Mouse (Mus musculus) spleen, postnatal 36 days (tissue): ENCODE measurements around the gene Lpcat1.

ENCODE experiments used
- DNase-seq, 2 experiments: peaks; one replicate each; pipeline ENCODE4 v3.0.0; 2022; ENCODE audit warnings: low spot score in 2 of 2, mixed read lengths in 1 of 2

The Lpcat1 gene

DNA sequence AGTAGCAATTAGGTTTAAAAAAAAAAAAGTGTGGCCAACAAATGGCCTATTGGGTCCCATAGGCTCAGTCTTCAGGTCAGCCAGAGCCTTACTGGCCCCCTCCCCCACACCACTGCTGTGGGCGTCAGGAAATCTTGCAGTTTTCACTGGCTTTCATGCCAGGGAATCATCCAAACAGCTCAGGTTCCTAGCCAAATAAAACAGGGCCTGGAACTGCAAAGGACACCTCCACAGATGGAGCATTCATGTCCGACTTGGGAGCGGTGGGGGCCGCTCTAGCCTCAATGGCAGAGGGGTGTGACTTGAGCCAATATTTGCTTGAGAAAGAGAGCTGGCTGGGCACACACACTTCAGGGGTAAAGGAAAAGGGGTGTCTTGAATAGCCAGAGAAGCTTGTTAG is 20.5 kb upstream of the Lpcat1 start:
- DNase-seq: no peak

DNA sequence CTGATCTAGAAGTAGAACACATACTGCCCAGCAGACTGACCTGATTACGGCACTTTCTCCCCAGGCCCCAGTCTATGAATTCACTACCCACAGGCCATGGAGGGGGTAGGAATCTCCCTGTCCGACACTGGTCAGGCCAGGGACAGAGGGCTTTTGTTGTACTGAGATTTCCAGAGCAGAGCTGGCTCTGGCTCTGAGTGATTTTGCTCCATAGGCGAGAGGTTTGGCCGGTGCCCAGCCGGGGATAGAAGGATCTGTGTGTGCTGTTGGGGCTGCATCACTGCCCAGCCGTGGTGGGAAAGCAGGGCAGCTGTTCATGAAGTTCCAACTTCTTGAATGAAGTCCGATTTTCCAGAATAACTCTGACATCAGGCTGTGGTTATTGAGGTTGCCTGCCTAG is 20.1 kb upstream of the Lpcat1 start:
- no peak for DNase-seq

DNA sequence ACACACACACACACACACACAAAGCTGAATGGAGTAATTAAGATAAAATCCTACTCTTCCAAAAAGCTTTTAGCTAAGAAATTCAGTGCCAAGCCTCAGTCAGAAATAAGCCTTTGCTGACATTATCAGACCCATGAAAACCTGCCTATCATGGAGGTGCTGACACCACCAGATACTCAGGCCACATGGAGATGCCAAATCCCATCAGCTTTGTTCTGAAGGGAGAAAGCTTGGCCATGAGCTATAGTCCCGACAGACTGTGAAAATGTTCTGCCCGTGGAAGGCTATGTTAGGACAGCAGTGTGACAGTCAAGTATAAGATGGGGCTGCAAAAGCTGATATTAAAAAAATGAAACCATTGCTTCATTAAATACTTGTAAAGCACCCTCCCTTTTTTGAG is 19.5 kb upstream of the Lpcat1 start:
- DNase-seq: no peak

DNA sequence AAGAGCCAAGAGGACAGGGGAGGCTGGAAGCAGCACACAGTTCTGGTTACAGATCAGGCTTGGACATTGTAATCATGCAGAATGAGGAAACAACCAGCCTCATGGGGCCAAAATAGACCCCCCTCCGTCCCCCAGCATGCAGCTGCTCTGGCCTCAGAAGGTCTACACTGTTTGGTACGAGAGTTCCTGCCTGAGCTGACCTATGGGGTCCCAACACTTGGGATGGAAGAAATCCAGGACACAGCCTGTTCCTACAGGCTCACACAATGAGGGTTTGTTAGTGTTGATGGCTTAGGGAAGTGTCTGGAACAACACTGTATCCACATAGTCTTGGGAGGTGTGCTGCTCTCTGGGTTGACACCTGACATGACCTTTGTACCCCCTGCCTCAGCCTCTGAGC is 18.8 kb upstream of the Lpcat1 start:
- DNase-seq: no peak

DNA sequence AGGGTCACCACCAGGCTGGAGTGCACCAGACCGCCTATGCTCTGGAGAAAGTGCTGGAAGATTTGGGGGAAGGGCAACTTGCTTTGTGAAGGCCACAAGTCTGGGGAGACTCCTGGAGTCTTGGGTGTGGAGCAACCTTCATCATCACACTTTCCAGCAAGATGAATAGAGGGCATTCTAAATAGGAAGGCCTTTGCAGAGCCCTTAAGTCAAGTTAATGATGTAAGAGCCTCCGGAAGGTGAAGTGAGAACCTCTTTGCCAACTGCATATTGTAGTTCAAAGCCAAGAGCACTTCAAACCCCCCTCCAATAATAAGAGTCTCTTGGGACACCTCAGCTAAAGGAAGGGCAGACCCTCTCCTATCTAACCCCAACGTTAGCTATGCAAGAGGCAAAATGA is 18.3 kb upstream of the Lpcat1 start:
- DNase-seq: no peak

DNA sequence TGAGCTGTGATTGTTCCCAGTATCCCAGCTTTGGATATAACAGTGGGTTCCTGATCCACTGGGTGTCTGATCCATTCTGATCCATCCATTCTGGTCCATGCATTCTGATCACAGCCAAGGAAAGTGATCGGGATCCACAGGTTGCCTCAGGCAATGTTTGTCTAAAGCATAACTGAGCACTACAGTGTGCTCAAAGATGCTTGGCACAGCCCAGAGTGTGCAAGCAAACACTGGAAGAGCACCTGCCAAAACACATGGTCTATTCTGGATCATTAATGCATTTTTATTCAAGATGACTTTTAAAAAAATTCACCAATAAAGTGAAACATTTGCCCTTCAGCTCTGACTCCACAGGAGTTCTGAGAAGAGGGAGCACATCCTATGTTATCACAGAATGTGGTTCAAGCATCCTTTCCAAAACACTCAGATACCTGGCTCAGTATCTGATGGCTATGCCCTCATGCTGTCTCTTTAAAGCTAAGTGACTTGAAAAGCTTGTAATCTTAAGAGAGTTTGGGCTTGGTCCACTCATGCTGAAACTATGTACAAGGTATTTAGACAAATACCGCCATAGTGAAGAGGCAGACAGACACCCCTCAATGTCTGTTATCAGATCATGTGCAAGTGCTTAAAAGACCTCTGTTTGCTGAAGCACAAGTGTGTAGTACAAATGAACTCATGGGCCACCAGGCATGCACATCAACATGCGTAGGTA is 13.3 kb upstream of the Lpcat1 start:
- DNase-seq: no peak

DNA sequence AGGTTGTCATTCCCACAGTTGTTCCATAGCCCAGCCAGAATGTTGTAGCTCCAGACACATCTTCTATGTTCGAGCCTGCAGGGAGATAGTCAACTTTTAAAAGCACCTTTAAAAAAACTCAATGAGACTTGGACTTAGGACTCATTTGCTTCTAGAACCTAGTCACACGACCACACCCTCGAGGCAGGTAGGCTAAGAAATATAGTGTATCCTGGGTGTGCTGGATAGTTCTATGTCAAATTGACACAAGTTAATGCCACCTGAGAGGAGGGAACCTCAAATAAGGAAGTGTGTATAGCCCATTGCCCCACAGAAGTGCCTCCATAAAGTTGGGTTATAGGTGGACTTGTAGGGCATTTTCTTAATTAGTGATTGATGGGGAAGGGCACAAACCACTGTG is 11.7 kb upstream of the Lpcat1 start:
- no peak for DNase-seq

DNA sequence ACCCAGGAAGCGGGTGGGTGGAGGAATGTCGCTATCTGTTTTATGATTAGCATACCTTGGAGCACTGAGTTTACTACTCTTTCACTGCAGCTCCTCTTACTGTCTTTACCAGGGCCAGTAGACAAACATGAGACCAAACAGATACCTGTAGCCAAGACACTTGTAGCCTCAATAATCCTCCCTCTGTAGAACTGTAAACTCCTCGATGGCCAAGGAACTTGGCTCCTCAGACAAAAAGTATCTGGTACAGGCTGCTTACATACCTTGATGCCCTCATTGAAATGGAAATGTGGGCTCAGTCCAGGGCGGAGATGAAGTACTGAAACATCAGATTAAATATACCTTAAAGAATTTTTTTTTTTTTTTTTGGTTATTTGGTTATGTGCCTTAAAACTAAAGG is 9.7 kb upstream of the Lpcat1 start:
- DNase-seq: no peak

DNA sequence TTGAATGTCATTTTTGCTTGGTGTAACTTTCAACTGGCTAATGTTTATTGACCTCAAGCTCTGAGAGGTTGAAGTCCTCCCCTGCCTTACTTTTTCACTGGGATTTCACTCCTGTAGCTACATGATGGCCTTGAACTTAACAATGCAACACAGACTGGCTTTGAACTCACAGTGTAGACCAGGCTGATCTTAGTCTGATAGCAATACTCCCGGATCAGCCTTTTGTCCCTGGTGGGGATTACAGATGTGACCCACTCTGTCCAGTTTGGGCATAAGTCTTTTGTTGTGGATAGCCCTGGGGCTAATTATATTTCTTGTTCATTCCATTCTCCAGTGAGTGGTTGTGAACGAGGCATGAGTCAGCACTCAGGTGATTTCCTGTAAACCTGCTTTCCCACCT is 9.3 kb upstream of the Lpcat1 start:
- DNase-seq: no peak

DNA sequence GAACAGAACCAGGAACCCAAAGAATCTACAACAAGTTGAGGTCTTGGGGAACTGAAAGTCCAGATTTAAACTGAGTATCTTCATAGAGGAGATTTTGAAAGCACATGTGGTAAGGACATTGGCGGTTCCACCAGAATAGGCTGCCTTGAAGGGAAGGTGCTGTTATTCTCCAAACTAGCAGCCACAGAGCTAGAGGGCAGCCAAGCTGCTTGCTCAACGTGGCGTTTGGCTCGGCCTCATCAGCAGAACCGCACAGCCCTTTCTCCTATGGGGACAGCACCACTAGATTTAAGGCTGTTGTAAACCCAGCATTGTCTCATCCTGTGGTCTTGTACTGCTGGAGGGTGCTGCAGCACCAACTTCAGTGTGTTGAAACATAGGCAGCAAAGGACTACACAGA is 8.3 kb upstream of the Lpcat1 start:
- DNase-seq: peak; percentile 47 to 51

DNA sequence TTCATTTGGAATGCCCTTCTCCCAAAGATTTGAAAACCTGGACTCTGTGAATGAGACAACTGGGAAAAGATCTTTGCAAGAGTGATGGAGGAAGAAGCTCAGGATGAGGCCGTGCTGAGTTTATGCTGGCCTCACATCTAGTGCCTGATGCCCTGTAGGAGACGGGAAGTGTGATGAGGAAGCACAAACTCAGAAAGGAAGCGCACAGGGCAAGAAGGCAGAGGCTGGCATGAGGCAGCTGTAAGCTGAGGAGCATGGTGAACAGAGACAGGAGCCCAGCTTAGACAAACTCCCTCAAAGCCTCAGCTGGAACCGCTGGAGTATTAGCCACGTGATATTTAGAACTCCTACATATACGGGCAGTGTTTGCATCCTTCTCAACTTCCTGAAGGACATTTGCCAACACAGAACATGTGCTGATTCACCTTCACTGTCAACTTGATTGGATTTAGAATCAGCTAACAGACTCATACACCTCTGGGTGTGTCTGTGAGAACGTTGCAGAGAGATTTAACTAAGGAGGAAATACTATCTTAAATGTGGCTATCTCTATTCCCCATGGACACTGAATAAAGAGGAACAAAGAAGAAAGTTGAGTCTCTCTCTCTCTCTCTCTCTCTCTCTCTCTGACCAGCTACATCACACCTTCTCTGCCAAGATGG is 7.7 kb upstream of the Lpcat1 start:
- DNase-seq: no peak

DNA sequence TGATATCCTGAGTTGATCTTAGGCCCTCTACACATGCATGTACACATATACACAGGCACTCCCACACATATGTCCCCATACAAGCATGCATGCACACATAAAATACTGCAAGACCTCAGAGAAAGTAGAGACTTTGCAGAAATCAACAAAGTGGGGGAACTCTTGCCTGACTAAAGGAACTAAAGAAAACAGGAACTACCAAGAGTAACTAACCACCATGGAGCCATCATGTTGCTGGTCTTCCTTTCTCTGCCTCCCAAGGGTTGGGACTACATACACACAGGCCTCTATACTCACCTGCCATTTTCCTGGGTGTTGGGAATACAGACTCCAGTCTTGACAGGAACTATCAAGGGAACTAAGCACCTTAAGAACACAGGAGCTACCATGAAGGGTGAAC is 5.4 kb upstream of the Lpcat1 start:
- DNase-seq: peak in 1 of 2 experiments; percentile 41

DNA sequence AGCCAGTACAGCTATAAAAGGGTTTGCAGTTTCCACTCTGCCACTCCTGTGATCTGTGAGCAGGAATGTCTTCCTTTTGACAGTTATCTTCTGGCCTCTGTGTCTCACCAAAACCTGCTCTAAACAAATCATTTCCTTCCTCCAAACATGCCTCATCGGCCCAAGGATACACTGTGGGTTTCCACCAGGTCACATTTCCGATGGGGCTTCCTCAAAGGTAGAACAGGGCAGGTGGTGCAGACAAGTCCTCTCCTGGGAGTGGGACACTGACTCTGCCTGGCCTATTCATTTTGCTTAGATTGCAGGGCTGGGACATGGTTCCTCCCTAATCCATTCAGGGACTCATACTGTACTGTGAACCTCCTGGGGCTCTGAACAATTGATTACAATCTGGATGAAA is 1.8 kb upstream of the Lpcat1 start:
- DNase-seq: peak; percentile 68

DNA sequence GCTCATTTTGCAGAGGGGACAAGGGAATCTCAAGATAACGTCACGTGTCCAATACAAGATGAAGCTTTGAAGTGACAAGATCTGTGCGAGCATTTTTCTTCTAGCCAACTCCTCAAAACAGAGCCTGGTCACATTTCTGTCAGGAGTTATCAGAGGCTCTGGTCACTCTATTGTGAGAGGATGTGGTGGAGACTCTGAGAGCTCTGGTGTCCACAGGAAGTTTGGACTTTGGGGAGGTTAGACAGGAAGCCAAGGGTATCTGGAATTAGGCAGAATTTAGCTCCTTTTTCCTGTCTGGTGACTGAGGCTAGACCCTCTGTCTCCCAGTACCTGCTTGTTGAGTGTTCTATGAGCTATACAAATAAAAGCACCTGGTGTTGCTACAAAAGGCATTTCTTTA is 586 bp upstream of the Lpcat1 start:
- no peak for DNase-seq

DNA sequence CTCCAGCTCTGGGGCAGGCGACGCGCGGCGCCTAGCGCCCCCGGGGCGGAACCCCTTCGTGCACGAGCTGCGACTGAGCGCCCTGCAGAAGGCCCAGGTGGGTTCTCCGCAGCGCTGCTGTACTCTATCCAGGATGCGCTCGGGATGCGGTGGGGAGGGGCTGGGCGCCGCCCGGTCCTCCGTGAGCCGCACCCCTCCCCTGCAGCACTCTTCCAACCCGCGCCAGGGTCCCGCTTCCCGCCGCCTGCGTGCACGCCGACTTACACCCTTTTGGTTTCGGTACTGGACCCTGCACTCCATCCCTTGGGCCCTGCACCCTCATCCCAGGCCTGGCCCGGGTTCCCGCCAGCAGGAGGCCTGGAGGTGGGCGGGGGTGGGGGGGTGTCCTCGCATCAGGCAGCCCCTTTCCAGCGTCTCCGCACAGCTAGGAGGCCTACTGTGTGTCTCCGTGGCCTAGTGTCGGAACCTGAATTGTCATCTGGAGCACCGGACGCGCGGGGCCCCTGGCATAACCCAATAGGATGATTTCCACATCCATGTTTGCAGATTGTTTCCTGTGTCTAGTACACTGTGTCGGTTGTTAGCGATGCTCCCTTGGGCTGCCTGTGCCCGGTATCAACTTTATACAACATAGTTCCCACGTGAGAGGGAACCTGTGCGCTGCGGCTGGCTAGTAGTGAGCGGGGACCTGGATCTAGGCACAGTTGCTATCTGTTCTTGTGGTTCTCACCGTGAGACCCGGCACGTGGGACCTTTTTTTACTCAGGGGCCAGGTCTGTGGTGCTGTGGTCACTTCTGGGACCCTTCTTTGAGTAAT is 632 bp downstream of the Lpcat1 start:
- DNase-seq: peak; percentile 39 to 56

DNA sequence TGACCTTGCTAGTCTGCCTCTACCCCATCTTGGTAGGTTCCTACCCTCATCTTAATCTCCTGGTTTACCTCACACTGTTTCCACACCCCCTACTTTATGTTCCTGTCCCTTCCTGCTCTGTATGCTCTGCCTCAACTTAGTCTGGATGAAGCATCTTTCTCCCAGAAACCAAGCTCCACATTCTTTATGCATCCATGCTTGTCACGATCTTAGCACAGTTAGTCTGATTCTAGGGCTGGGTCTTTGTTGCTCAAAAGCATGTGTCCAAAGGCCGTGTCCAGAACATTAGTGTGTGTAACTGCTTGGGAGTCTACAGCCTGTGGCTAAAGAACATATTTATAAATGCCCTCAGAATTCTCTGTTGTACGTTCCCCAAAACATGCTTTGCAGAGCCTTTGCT is 1.8 kb downstream of the Lpcat1 start:
- DNase-seq: no peak

DNA sequence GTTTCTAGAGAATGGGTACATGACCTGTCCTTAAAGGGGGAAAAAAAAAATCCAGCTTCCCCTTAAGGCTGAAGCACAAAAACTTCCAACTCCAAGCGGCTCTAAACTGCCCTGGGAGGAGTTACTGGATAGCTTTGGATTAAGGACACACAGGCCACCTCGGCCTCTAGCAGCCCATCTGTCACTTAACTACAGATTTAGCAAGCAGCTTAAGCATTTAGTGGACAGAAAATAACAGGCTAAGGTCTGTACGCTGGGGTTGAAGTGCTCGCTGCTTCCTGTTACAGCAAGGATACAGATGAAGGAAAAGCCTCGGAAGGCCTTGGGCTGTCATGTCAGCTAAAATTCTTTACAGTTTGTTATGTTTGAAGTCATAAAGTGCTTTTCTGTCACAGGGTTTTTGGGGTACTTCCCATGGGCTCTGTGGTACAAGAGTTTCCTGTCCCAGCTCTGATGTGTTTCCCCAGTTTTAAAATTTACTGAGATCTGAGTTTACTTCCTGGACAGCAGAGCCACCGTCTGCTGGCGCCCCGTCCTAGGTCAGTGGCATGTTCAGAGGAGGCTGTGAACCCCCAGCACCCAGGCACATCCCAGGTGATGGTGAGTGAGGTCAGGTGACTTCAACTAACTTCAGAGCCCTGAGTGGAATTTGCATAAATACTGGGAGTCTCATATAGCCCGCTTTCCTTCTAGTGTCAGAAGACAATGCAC is 2.4 kb downstream of the Lpcat1 start:
- peak; percentile 55 to 56 for DNase-seq

DNA sequence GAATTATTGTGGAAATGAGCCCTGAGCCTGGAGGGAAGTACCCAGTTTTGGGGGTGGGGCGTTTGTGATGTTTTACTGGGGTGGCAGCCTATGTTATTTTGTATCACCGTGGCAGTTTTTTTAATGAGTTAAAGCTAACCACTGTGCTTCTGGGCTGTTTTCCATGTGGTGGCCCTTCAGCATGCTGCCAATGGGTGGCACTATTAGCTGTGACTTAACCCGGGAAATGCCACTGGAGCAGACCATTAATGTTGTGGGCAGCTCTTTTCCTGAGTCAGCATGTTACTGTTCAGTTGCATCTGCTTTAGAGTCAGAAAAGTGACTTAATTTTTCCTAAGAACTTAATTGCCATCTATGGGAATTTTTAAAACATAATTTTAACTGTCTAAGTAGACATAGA is 5.5 kb downstream of the Lpcat1 start:
- peak in 1 of 2 experiments; percentile 41 for DNase-seq

DNA sequence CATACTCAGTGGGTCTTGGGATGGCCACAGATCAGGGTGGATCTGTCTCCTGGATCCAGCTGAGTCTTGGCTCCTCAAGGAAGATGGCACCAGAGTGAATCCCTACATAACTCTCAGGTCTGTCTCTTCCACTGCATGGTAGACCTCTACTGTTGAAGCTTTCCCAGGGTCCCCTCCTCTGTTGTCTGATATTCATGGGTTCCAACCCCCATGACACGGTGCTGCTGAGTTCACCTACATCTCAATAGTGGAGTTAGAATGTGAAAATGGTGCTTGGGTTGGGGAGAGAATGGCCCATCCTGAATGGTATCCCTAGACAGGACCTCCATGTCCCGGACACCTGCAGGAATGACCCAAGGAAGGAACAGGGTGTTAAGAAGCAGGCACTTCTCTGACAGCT is 6.7 kb downstream of the Lpcat1 start:
- no peak for DNase-seq

DNA sequence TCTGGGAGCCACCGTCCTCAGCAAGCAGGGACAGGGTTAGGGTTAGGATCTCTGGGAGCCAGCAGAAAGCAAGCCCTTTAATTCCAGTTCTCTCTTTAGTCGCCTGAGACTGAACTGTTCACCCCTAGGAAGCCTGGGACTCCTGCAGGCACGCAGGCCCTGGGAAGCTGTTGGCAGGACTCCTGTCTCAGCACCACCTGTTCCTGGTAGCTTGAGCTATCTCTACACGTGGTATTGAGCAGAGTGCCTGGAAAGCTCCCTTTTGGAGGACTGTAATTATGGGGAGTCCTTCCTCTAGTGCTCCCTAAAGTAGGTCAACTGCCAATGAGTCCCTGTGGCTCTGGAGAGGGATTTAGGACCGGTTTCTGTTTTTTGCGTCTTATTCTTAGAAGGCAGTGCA is 7.2 kb downstream of the Lpcat1 start:
- no peak for DNase-seq

DNA sequence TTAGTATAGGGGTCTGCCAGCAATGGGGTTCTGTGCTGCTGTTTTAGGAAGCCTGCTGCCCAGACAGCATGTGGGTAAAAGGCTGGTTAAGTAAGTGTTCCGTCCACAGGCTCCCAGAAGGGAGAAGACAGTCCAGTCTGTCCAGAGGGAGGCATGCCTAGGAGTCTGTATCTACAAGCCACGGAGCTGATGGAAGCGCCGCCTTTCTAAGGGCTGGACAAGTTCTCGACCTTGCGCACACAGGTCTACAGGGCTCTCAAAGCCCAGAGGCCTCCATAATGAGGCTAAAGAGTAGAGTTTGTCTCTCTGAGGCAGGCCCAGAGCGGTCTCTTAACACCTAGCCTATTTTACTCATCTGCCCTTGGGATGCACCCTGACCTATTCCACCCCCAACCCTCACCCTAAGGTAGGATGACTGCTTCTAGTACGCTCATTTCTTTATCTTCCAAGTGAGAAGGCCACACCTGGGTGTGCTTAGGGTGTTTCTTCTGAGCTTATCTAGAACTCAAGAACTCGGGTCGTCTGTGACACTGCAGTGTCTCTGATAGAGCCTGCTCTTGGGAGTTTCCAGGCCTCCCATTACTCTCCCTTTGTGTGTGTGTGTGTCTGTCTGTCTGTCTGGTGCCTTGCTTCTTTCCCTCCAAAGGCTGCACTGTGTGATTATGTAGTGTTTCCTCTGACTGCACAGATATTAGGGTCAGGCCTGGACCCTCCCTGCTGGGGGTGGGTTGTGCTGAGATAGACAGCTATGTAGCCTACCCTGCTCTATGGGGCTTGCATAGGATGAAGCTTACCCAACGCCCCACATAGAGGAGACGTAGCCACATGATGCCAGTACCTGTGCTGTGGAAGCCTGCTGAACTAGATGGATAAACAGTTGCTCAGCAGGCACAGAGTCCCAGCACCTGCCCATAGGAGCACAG is 8.3 kb downstream of the Lpcat1 start:
- peak; percentile 45 to 71 for DNase-seq
